Mouse (Mus musculus): Measurements from ENCODE around the gene Meox1. TPM values are rescaled to one million over a fixed set of nuclear protein-coding genes. Genes with fewer than 3 reads are reported as not detected.
A peak's percentile ranks its signal among the peaks of the same experiment; 100 is the strongest.

Gene Meox1
- polyA plus RNA-seq, 1 experiment from 2014 or later = 13.6 TPM

GRCm38 (mm10) chr11:101881185-101881584 is 13.0 kb downstream of the Meox1 start:
- 0 out of 2 replicates have a peak overlapping the region, but pooled peaks have one; percentile 47 for H3K9ac ChIP-seq
- ATAC-seq (replicated peaks; ENCODE audit: low FRiP score) = no peak
- peak overlapping the region; percentile 72 for H3K4me2 ChIP-seq
- H3K27ac ChIP-seq = peak overlapping the region; percentile 82
- H3K4me3 ChIP-seq (replicated peaks) = peak overlapping the region; percentile 38; the same call in 1 of the 2 replicates
- H3K9me3 ChIP-seq (replicated peaks) = no peaks in the 10 kb centered on the region
- H3K27me3 ChIP-seq = peaks cover 11% of the 10 kb centered on the region; the same call in 1 of the 2 replicates
- H3K4me1 ChIP-seq = peaks cover 62% of the 10 kb centered on the region
- 41% methylated on average over 7 of the region's 7 CpGs for WGBS
- no peaks in the 10 kb centered on the region for H3K36me3 ChIP-seq

- no peaks in the 10 kb centered on the region for H3K36me3 ChIP-seq
These were observed 14.5 kb downstream of the Meox1 start for GRCm38 (mm10) chr11:101879672-101880071.

GRCm38 (mm10) chr11:101878696-101879095 is 15.5 kb downstream of the Meox1 start:
- H3K4me3 ChIP-seq (replicated peaks) = no peak overlapping the region
- H3K27me3 ChIP-seq = peaks cover 10% of the 10 kb centered on the region; the same call in 1 of the 2 replicates
- WGBS = 75% methylated on average over 6 of the region's 6 CpGs
- H3K36me3 ChIP-seq = no peaks in the 10 kb centered on the region
- H3K4me1 ChIP-seq = peaks cover 51% of the 10 kb centered on the region
- no peak for ATAC-seq (replicated peaks; ENCODE audit: low FRiP score)
- H3K9me3 ChIP-seq (replicated peaks) = no peaks in the 10 kb centered on the region
- H3K9ac ChIP-seq = no peak overlapping the region
- no peak overlapping the region for H3K27ac ChIP-seq
- H3K4me2 ChIP-seq = no peak overlapping the region

More at GRCm38 (mm10) chr11:101879672-101880071, 14.5 kb downstream of the Meox1 start:
- ATAC-seq (replicated peaks; ENCODE audit: low FRiP score) = no peak
- H3K27ac ChIP-seq = no peak overlapping the region
- H3K4me3 ChIP-seq (replicated peaks) = no peak overlapping the region
- 72% methylated on average over 4 of the region's 4 CpGs for WGBS
- no peak overlapping the region for H3K4me2 ChIP-seq
- no peaks in the 10 kb centered on the region for H3K9me3 ChIP-seq (replicated peaks)
- peaks cover 49% of the 10 kb centered on the region for H3K4me1 ChIP-seq
- no peak overlapping the region for H3K9ac ChIP-seq
- peaks cover 11% of the 10 kb centered on the region; the same call in 1 of the 2 replicates for H3K27me3 ChIP-seq

- peaks cover 40% of the 10 kb centered on the region for H3K4me1 ChIP-seq
- WGBS = 76% methylated on average over 5 of the region's 5 CpGs
- no peaks in the 10 kb centered on the region for H3K36me3 ChIP-seq
- H3K4me3 ChIP-seq (replicated peaks) = no peak overlapping the region
- H3K9ac ChIP-seq = no peak overlapping the region
- ATAC-seq (replicated peaks; ENCODE audit: low FRiP score) = no peak
- no peak overlapping the region for H3K4me2 ChIP-seq
- no peaks in the 10 kb centered on the region; the same call in 1 of the 2 replicates for H3K27me3 ChIP-seq
- no peaks in the 10 kb centered on the region for H3K9me3 ChIP-seq (replicated peaks)
- no peak overlapping the region for H3K27ac ChIP-seq
These were observed 19.2 kb downstream of the Meox1 start for GRCm38 (mm10) chr11:101874978-101875377.

GRCm38 (mm10) chr11:101873909-101874308 is 20.3 kb downstream of the Meox1 start:
- Histone ChIP-seq H3K27ac (no peak overlapping the region), H3K36me3 (no peaks in the 10 kb centered on the region), H3K9me3 (replicated peaks) (no peaks in the 10 kb centered on the region), H3K4me3 (replicated peaks) (no peak overlapping the region), H3K27me3 (no peaks in the 10 kb centered on the region), H3K4me1 (peaks cover 35% of the 10 kb centered on the region), H3K4me2 (no peak overlapping the region), H3K9ac (no peak overlapping the region)
- 44% methylated on average over 8 of the region's 8 CpGs for WGBS
- ATAC-seq (replicated peaks; ENCODE audit: low FRiP score) = no peak

GRCm38 (mm10) chr11:101871435-101871834 is 22.7 kb downstream of the Meox1 start:
- H3K4me3 ChIP-seq (replicated peaks) = no peak overlapping the region
- H3K27ac ChIP-seq = no peak overlapping the region
- no peak overlapping the region for H3K9ac ChIP-seq
- peaks cover 43% of the 10 kb centered on the region for H3K4me1 ChIP-seq
- WGBS = 32% methylated on average over 6 of the region's 6 CpGs
- H3K36me3 ChIP-seq = no peaks in the 10 kb centered on the region
- H3K27me3 ChIP-seq = no peaks in the 10 kb centered on the region
- no peak for ATAC-seq (replicated peaks; ENCODE audit: low FRiP score)
- H3K4me2 ChIP-seq = no peak overlapping the region
- no peaks in the 10 kb centered on the region for H3K9me3 ChIP-seq (replicated peaks)

GRCm38 (mm10) chr11:101870067-101870765 is 24.0 kb downstream of the Meox1 start:
- 55% methylated on average over 18 of the region's 18 CpGs for WGBS
- H3K9me3 ChIP-seq (replicated peaks) = no peaks in the 10 kb centered on the region
- no peak overlapping the region for H3K9ac ChIP-seq
- no peaks in the 10 kb centered on the region for H3K27me3 ChIP-seq
- H3K36me3 ChIP-seq = no peaks in the 10 kb centered on the region
- ATAC-seq (replicated peaks; ENCODE audit: low FRiP score) = no peak
- no peak overlapping the region for H3K4me3 ChIP-seq (replicated peaks)
- no peak overlapping the region for H3K27ac ChIP-seq
- no peak overlapping the region for H3K4me2 ChIP-seq
- peaks cover 43% of the 10 kb centered on the region for H3K4me1 ChIP-seq

- H3K27ac ChIP-seq = peak overlapping the region; percentile 24; the same call in 1 of the 2 replicates
- no peak overlapping the region for H3K4me2 ChIP-seq
- no peaks in the 10 kb centered on the region for H3K36me3 ChIP-seq
- H3K9me3 ChIP-seq (replicated peaks) = no peaks in the 10 kb centered on the region
- no peak for ATAC-seq (replicated peaks; ENCODE audit: low FRiP score)
- no peak overlapping the region for H3K9ac ChIP-seq
- no peaks in the 10 kb centered on the region for H3K27me3 ChIP-seq
- WGBS = 34% methylated on average over 12 of the region's 12 CpGs
- H3K4me1 ChIP-seq = peaks cover 28% of the 10 kb centered on the region
- no peak overlapping the region for H3K4me3 ChIP-seq (replicated peaks)
These were observed 26.6 kb downstream of the Meox1 start for GRCm38 (mm10) chr11:101867513-101868052.

- no peaks in the 10 kb centered on the region for H3K27me3 ChIP-seq
- no peak overlapping the region for H3K27ac ChIP-seq
- H3K4me2 ChIP-seq = no peak overlapping the region
- WGBS = 15% methylated on average over 4 of the region's 5 CpGs
- H3K36me3 ChIP-seq = no peaks in the 10 kb centered on the region
- peaks cover 16% of the 10 kb centered on the region for H3K4me1 ChIP-seq
- no peak for ATAC-seq (replicated peaks; ENCODE audit: low FRiP score)
- no peak overlapping the region for H3K4me3 ChIP-seq (replicated peaks)
- no peaks in the 10 kb centered on the region for H3K9me3 ChIP-seq (replicated peaks)
- no peak overlapping the region for H3K9ac ChIP-seq
These were observed 35.4 kb downstream of the Meox1 start for GRCm38 (mm10) chr11:101858742-101859141.

- no peak overlapping the region for H3K27ac ChIP-seq
- 0 out of 2 replicates have a peak, but pooled peaks cover 3% of the 10 kb centered on the region for H3K27me3 ChIP-seq
- WGBS = 45% methylated on average over 9 of the region's 9 CpGs
- ATAC-seq (replicated peaks; ENCODE audit: low FRiP score) = no peak
- no peak overlapping the region for H3K9ac ChIP-seq
- H3K4me1 ChIP-seq = peaks cover 17% of the 10 kb centered on the region
- H3K4me3 ChIP-seq (replicated peaks) = no peak overlapping the region
- H3K4me2 ChIP-seq = no peak overlapping the region
- H3K9me3 ChIP-seq (replicated peaks) = no peaks in the 10 kb centered on the region
- no peaks in the 10 kb centered on the region for H3K36me3 ChIP-seq
These were observed 38.0 kb downstream of the Meox1 start for GRCm38 (mm10) chr11:101855950-101856712.

GRCm38 (mm10) chr11:101851042-101851441 is 43.1 kb downstream of the Meox1 start:
- Histone ChIP-seq H3K36me3 (no peaks in the 10 kb centered on the region), H3K4me1 (peaks cover 7% of the 10 kb centered on the region), H3K27me3 (0 out of 2 replicates have a peak, but pooled peaks cover 3% of the 10 kb centered on the region), H3K27ac (no peak overlapping the region), H3K9me3 (replicated peaks) (no peaks in the 10 kb centered on the region), H3K9ac (no peak overlapping the region), H3K4me3 (replicated peaks) (no peak overlapping the region), H3K4me2 (no peak overlapping the region)
- no peak for ATAC-seq (replicated peaks; ENCODE audit: low FRiP score)
- WGBS = 72% methylated on average over 7 of the region's 7 CpGs

- Histone ChIP-seq H3K4me3 (replicated peaks) (no peak overlapping the region), H3K27me3 (0 out of 2 replicates have a peak, but pooled peaks cover 3% of the 10 kb centered on the region), H3K4me1 (peaks cover 3% of the 10 kb centered on the region; the same call in 1 of the 2 replicates), H3K9ac (no peak overlapping the region), H3K36me3 (no peaks in the 10 kb centered on the region), H3K4me2 (no peak overlapping the region), H3K27ac (no peak overlapping the region), H3K9me3 (replicated peaks) (no peaks in the 10 kb centered on the region)
- WGBS = 77% methylated on average over 4 of the region's 4 CpGs
- ATAC-seq (replicated peaks; ENCODE audit: low FRiP score) = no peak
These were observed 44.9 kb downstream of the Meox1 start for GRCm38 (mm10) chr11:101849286-101849685.
